8 mouse cellular contexts compared by ENCODE assay signal in the genomic region with DNA sequence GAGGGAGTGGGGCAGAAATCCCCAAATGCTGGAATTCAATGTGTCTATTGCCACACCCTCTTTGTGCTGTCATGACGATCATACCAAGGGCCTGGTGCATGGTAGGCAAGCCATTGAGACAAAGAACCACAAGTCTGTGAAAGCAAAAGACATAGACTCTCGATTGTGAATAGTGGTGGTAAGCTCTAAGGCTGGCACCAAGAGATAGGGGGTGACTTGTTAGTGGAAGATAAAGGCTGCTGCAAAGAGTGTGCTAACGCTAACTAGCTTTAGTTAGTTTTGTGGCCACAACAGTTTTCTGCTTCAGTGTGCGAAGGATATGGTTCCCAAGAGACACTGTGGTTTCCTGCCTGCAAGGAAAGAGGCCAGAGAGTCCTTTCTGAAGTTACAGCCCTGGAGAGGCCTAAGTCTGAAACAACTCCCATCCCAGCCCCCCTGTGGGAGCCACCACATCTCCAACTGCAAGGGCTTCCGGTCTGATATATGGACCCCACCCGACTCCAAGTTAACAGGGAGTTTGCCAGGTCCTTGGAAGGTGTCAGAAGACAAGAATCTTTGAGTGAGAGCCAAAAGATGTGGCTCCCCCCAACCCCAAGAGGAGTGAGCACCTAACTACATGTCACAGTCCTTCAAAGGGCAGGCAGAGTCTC. TPM values are rescaled to one million over a fixed set of nuclear protein-coding genes. Genes with fewer than 3 reads are reported as not detected.
A peak's percentile ranks its signal among the peaks of the same experiment; 100 is the strongest.
DNase-seq lines count a peak whose midpoint lies in the region; ATAC-seq lines count a peak whose summit lies in the region.

No protein-coding gene starts in this region.

- H3K9ac ChIP-seq in embryonic facial prominence, embryonic 14.5 days (ENCODE audit: low read depth, low read length), result 0 out of 2 replicates have a peak overlapping the region, but pooled peaks have one; percentile 38
- no peak overlapping the region for H3K9ac ChIP-seq in hindbrain, embryonic 12.5 days
- peak overlapping the region; percentile 63; the same call in 1 of the 2 replicates for H3K9ac ChIP-seq in liver, embryonic 12.5 days

- 53% methylated on average over 6 of the region's 6 CpGs for WGBS in embryonic facial prominence, embryonic 14.5 days
- 69% methylated on average over 6 of the region's 6 CpGs for WGBS in hindbrain, embryonic 12.5 days
- WGBS in liver, embryonic 12.5 days (ENCODE audit: insufficient replicate concordance), result 17% methylated on average over 6 of the region's 6 CpGs

- 0 out of 2 replicates have a peak, but pooled peaks cover 3% of the 10 kb centered on the region for H3K9me3 ChIP-seq in embryonic facial prominence, embryonic 14.5 days (ENCODE audit: control insufficient read depth, low read length)
- no peaks in the 10 kb centered on the region for H3K9me3 ChIP-seq in hindbrain, embryonic 12.5 days (replicated peaks)
- no peaks in the 10 kb centered on the region for H3K9me3 ChIP-seq in liver, embryonic 12.5 days (replicated peaks)

- H3K4me3 ChIP-seq in embryonic facial prominence, embryonic 14.5 days (ENCODE audit: low read depth, low read length), result peak overlapping the region; percentile 6; the same call in 1 of the 2 replicates
- no peak overlapping the region for H3K4me3 ChIP-seq in hindbrain, embryonic 12.5 days
- 0 out of 2 replicates have a peak overlapping the region, but pooled peaks have one; percentile 50 for H3K4me3 ChIP-seq in liver, embryonic 12.5 days

- H3K27ac ChIP-seq in embryonic facial prominence, embryonic 14.5 days (replicated peaks; ENCODE audit: low read depth, low read length), result peak overlapping the region; percentile 84
- no peak overlapping the region for H3K27ac ChIP-seq in hindbrain, embryonic 12.5 days
- H3K27ac ChIP-seq in liver, embryonic 12.5 days, result peak overlapping the region; percentile 91

- peak overlapping the region; percentile 61 for H3K4me2 ChIP-seq in embryonic facial prominence, embryonic 14.5 days (ENCODE audit: low read depth, low read length)
- H3K4me2 ChIP-seq in hindbrain, embryonic 12.5 days (replicated peaks), result peak overlapping the region; percentile 86
- peak overlapping the region; percentile 85 for H3K4me2 ChIP-seq in liver, embryonic 12.5 days

- ATAC-seq in embryonic facial prominence, embryonic 14.5 days (ENCODE audit: low read depth), result no peak
- no peak for ATAC-seq in hindbrain, embryonic 12.5 days (ENCODE audit: low FRiP score)
- ATAC-seq in liver, embryonic 12.5 days, result peak; percentile 71

- H3K36me3 ChIP-seq in embryonic facial prominence, embryonic 14.5 days (ENCODE audit: control insufficient read depth, insufficient read depth, low read length), result no peaks in the 10 kb centered on the region
- no peaks in the 10 kb centered on the region for H3K36me3 ChIP-seq in hindbrain, embryonic 12.5 days
- no peaks in the 10 kb centered on the region for H3K36me3 ChIP-seq in liver, embryonic 12.5 days
- H3K36me3 ChIP-seq in splenic B cell, adult 2 months (ENCODE audit: control insufficient read depth, insufficient read depth, low read length, poor library complexity, severe bottlenecking), result no peaks in the 10 kb centered on the region

- intact Hi-C loops in heart, postnatal 25 days (cut with DNase I), result loop anchor here (1.0 kb wide), 1 partner anchor 38 kb away; no protein-coding TSS in a partner anchor

- H3K27me3 ChIP-seq in embryonic facial prominence, embryonic 14.5 days (replicated peaks; ENCODE audit: control insufficient read depth, insufficient read depth, low read length), result no peaks in the 10 kb centered on the region
- no peaks in the 10 kb centered on the region for H3K27me3 ChIP-seq in hindbrain, embryonic 12.5 days
- H3K27me3 ChIP-seq in liver, embryonic 12.5 days (replicated peaks), result no peaks in the 10 kb centered on the region
- H3K27me3 ChIP-seq in splenic B cell, adult 2 months (ENCODE audit: control insufficient read depth, insufficient read depth, low read length, poor library complexity, severe bottlenecking), result no peaks in the 10 kb centered on the region

- DNase-seq in heart, adult 11 months, result peak; percentile 98
- DNase-seq in heart, postnatal 25 days (ENCODE audit: low spot score), result no peak
- DNase-seq in embryonic facial prominence, embryonic 14.5 days (ENCODE audit: low spot score), result peak; percentile 41
- DNase-seq in splenic B cell, adult 2 months (ENCODE audit: low read depth, low spot score), result peak; percentile 40
- DNase-seq in urinary bladder, adult 18-20 months (ENCODE audit: low spot score in 2 of 2), result no peak
- DNase-seq in spleen, postnatal 14 days (ENCODE audit: low spot score in 2 of 2), result no peak

- peaks cover 11% of the 10 kb centered on the region for H3K4me1 ChIP-seq in embryonic facial prominence, embryonic 14.5 days (ENCODE audit: control insufficient read depth, insufficient read depth, low read length)
- peaks cover 15% of the 10 kb centered on the region for H3K4me1 ChIP-seq in hindbrain, embryonic 12.5 days
- peaks cover 58% of the 10 kb centered on the region for H3K4me1 ChIP-seq in liver, embryonic 12.5 days

RNA-seq across cellular contexts. Expression of a gene that starts 13.8 kb away (rescaled TPM):
- total RNA-seq in heart, postnatal 25 days (2021), result under 1 TPM in 1 of 2 experiments, not detected in 1; 0.08 TPM
- polyA plus RNA-seq in embryonic facial prominence, embryonic 14.5 days (2014; fragmentation: Nextera tagmentation; extraction: Ambion mirVana), result 6.6 and 10.3 TPM in 2 replicates
- polyA plus RNA-seq in hindbrain, embryonic 12.5 days (2016; fragmentation: Nextera tagmentation; extraction: Ambion mirVana), result 46.1 and 46.5 TPM in 2 replicates
- polyA plus RNA-seq in liver, embryonic 12.5 days (2016; fragmentation: Nextera tagmentation; extraction: Ambion mirVana), result 1.9 and 2.3 TPM in 2 replicates

RNA-seq across cellular contexts. Expression of a gene that starts 18.1 kb away (rescaled TPM):
- total RNA-seq in heart, postnatal 25 days (2021), result not detected
- not detected in 2 replicates for polyA plus RNA-seq in embryonic facial prominence, embryonic 14.5 days (2014; fragmentation: Nextera tagmentation; extraction: Ambion mirVana)
- polyA plus RNA-seq in hindbrain, embryonic 12.5 days (2016; fragmentation: Nextera tagmentation; extraction: Ambion mirVana), result not detected in 2 replicates
- not detected in 2 replicates for polyA plus RNA-seq in liver, embryonic 12.5 days (2016; fragmentation: Nextera tagmentation; extraction: Ambion mirVana)

RNA-seq across cellular contexts. Expression of a gene that starts 29.3 kb away (rescaled TPM):
- under 1 TPM in 1 of 2 experiments, not detected in 1; 0.42 TPM for total RNA-seq in heart, postnatal 25 days (2021)
- 1.6 and 2.1 TPM in 2 replicates for polyA plus RNA-seq in embryonic facial prominence, embryonic 14.5 days (2014; fragmentation: Nextera tagmentation; extraction: Ambion mirVana)
- polyA plus RNA-seq in hindbrain, embryonic 12.5 days (2016; fragmentation: Nextera tagmentation; extraction: Ambion mirVana), result not detected in 2 replicates
- polyA plus RNA-seq in liver, embryonic 12.5 days (2016; fragmentation: Nextera tagmentation; extraction: Ambion mirVana), result 1.4 and 2.7 TPM in 2 replicates

RNA-seq across cellular contexts. Expression of a gene that starts 31.0 kb away (rescaled TPM):
- under 1 TPM in 1 of 2 experiments, not detected in 1; 0.31 TPM for total RNA-seq in heart, postnatal 25 days (2021)
- 30.0 and 33.5 TPM in 2 replicates for polyA plus RNA-seq in embryonic facial prominence, embryonic 14.5 days (2014; fragmentation: Nextera tagmentation; extraction: Ambion mirVana)
- 3.1 and 4.5 TPM in 2 replicates for polyA plus RNA-seq in hindbrain, embryonic 12.5 days (2016; fragmentation: Nextera tagmentation; extraction: Ambion mirVana)
- 0.71 and 1.1 TPM in 2 replicates for polyA plus RNA-seq in liver, embryonic 12.5 days (2016; fragmentation: Nextera tagmentation; extraction: Ambion mirVana)

RNA-seq across cellular contexts. Expression of a gene that starts 36.5 kb away (rescaled TPM):
- total RNA-seq in heart, postnatal 25 days (2021), result 100 to 1,000 TPM; 102 to 111 TPM
- polyA plus RNA-seq in embryonic facial prominence, embryonic 14.5 days (2014; fragmentation: Nextera tagmentation; extraction: Ambion mirVana), result 170 and 178 TPM in 2 replicates
- polyA plus RNA-seq in hindbrain, embryonic 12.5 days (2016; fragmentation: Nextera tagmentation; extraction: Ambion mirVana), result 22.5 and 26.0 TPM in 2 replicates
- polyA plus RNA-seq in liver, embryonic 12.5 days (2016; fragmentation: Nextera tagmentation; extraction: Ambion mirVana), result 35.7 TPM in 2 replicates

Comparison
In these comparisons a context has a peak if more than half of its experiments do, and no peak if none do; other contexts are left out.
1. DNase-seq: peak in heart, adult 11 months (single experiment), embryonic facial prominence, embryonic 14.5 days (single experiment) and splenic B cell, adult 2 months (single experiment); none in heart, postnatal 25 days (single experiment), urinary bladder, adult 18-20 months (0 of 2) and spleen, postnatal 14 days (0 of 2).
2. Peak in every context shown above with its lines, with median percentiles within 50 percentile points of each other: H3K4me2 ChIP-seq.